Mouse (Mus musculus) Patski (cell line): ENCODE results near the gene Il10rb. TPM values are rescaled to one million over a fixed set of nuclear protein-coding genes. Genes with fewer than 3 reads are reported as not detected.
"Not testable (repeated sequence)": the region's sequence is repeated elsewhere in the genome, so short reads cannot be mapped to it uniquely, and the experiment has no call there.

Experiments used
- ATAC-seq: fragments of 100-300 bp; one replicate; pipeline ENCODE4 v1.8.0; 2021
- CTCF ChIA-PET: fragments of 350-600 bp; sonication (Branson Sonifier 250); formaldehyde crosslinking; loops from one replicate; lab custom pipeline; 2022; ENCODE audit warnings: inconsistent platforms; lab: Charles Lee
- POLR2A ChIA-PET: fragments of 350-600 bp; sonication (Branson Sonifier 250); formaldehyde crosslinking; loops from one replicate; lab custom pipeline; 2022; ENCODE audit warnings: antibody characterized with exemption, inconsistent platforms; lab: Charles Lee
- DNase-seq: peaks from one replicate; pipeline ENCODE4 v3.0.0-alpha.2; 2011; ENCODE audit warnings: low read depth, low spot score
- H3K27me3 ChIP-seq: fragments of 371-371 bp; one replicate; pipeline ENCODE4 v1.5.1; 2021
- CTCF ChIP-seq: fragments of 100-300 bp; IDR thresholded peaks from one replicate; pipeline ENCODE4 v1.5.1; 2021
- in situ Hi-C: fragments of 300-500 bp; cut with MboI; formaldehyde crosslinking; loops from 3 replicates; pipeline ENCODE4 v1.11.1; 2018; ENCODE audit warnings: low pct_unique_long_range_greater_than_20kb, mixed read lengths
- polyA plus RNA-seq: library from polyadenylated mRNA; unstranded; gene quantifications from one replicate; pipeline ENCODE4 v1.2.3, GENCODE M21; 2021

The Il10rb gene
- polyA plus RNA-seq, 1 experiment from 2014 or later = 50.0 TPM

GRCm38 (mm10) chr16:91434119-91434518 lies 28.2 kb downstream of the Il10rb start:
- POLR2A ChIA-PET = no interaction called here
- DNase-seq = no peak
- ATAC-seq = no peak
- in situ Hi-C loops = no loop called here
- no peaks in the 10 kb centered on the region for H3K27me3 ChIP-seq
- CTCF ChIA-PET = interaction anchor here (0.9 kb wide), 1 partner anchor 18 kb away, joined by 3 read pairs; no protein-coding TSS in a partner anchor
- TF ChIP-seq CTCF = no peak

DNA sequence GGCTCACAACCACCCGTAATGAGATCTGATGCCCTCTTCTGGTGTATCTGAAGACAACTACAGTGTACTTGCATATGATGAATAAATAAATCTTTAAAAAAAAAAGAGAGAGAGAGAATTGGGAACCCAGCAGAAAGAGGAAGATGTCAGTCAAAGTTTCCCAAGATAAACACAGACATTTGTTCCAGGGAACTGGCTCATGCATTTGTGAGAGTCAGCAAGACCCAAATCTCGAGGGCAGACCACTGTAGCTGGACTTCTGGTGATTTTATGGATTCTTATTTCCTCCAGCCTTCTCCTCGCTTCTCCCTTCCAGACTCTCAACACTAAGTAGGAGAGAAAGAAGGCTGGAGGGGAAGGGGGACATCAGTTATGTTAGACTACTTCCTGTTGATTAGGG lies 32.1 kb downstream of the Il10rb start:
- in situ Hi-C loops = no loop called here
- CTCF ChIA-PET = no interaction called here

GRCm38 (mm10) chr16:91438599-91438998 lies 32.6 kb downstream of the Il10rb start:
- in situ Hi-C loops, ATAC-seq, POLR2A ChIA-PET, H3K27me3 ChIP-seq, DNase-seq, CTCF ChIA-PET: not testable (repeated sequence)

More for the DNA sequence above, 32.1 kb downstream of the Il10rb start:
- ATAC-seq = no peak
- no peak for DNase-seq
- POLR2A ChIA-PET = no interaction called here
- no peaks in the 10 kb centered on the region for H3K27me3 ChIP-seq
- no peak for TF ChIP-seq CTCF

GRCm38 (mm10) chr16:91441366-91441765 lies 35.4 kb downstream of the Il10rb start:
- ChIA-PET POLR2A (no interaction called here), CTCF (interaction anchor here (1.2 kb wide), 1 partner anchor 9 kb away, joined by 4 read pairs; no protein-coding TSS in a partner anchor)
- no peaks in the 10 kb centered on the region for H3K27me3 ChIP-seq
- TF ChIP-seq CTCF = no peak
- DNase-seq = no peak
- in situ Hi-C loops = no loop called here
- no peak for ATAC-seq

GRCm38 (mm10) chr16:91441811-91442240 lies 35.9 kb downstream of the Il10rb start:
- ChIA-PET POLR2A (no interaction called here), CTCF (no interaction called here)
- no peak for DNase-seq
- ATAC-seq = no peak
- in situ Hi-C loops = no loop called here
- H3K27me3 ChIP-seq = no peaks in the 10 kb centered on the region
- no peak for TF ChIP-seq CTCF

DNA sequence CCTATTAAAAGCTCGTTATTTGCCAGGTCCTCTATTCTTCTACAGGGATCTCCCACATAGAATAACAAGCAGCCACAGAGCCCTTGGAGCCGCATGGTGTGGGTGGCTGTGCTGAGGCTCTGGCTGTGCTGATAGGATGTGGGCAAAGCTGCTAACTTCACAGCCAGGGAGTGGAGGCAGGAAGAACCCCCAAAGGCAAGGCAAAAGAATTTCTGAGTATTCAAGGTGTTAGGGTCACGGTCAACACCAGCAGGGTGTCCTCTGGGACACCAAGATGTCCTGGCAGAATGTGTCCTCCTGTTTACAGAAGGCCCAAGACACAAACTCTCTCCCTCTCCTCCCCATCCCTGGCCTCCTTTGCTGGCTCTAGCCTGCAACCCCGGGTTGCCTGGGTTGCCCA lies 36.5 kb downstream of the Il10rb start:
- ChIA-PET CTCF (no interaction called here), POLR2A (no interaction called here)
- H3K27me3 ChIP-seq = no peaks in the 10 kb centered on the region
- TF ChIP-seq CTCF = no peak
- DNase-seq (no peak), ATAC-seq (no peak)
- in situ Hi-C loops = no loop called here

DNA sequence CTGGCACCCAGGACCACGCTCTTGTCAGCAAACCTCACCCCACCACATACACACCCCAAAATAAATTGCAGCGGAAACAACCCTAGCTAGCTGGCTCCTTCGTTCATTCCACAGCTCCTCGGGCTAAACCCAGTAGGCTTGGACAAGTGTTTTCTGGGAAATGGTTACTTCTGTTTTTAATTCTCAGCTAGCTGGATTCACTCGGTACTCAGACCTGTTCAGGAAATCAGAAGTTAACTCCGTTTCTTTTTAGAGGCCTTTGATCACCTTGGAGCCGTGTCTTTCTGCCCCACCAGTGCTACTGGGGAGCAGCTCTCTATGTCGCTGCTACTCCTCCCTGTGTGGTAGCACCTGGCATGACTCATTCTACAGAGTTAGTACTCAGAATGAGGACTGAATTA lies 37.2 kb downstream of the Il10rb start:
- CTCF ChIA-PET = no interaction called here
- POLR2A ChIA-PET = no interaction called here
- DNase-seq (no peak), ATAC-seq (no peak)
- no peak for TF ChIP-seq CTCF
- H3K27me3 ChIP-seq = no peaks in the 10 kb centered on the region
- in situ Hi-C loops = no loop called here

- H3K27me3 ChIP-seq = no peaks in the 10 kb centered on the region
- ATAC-seq (no peak), DNase-seq (no peak)
- POLR2A ChIA-PET = no interaction called here
- CTCF ChIA-PET = no interaction called here
- no peak for TF ChIP-seq CTCF
- in situ Hi-C loops = no loop called here
These were observed 38.9 kb downstream of the Il10rb start for GRCm38 (mm10) chr16:91444847-91445246.

DNA sequence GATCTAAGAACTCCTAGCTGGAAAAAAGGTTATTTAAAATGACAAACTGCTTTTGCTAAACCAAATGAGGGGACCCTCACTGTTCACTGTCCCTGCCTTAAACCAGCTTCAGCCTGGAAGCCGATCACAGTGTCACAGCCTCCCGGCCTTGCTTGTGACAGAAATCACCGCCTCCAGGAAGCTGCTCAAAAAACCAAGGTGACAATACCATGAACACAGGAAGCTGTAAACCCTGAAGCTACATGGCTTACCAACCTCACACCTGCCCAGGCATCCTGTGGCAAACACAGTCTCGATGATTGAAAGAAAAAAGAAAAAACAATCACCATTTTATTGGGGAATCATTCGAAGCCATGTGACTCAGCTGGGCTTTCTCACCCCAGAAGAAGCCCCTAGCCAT lies 39.6 kb downstream of the Il10rb start:
- ChIA-PET POLR2A (no interaction called here), CTCF (no interaction called here)
- H3K27me3 ChIP-seq = no peaks in the 10 kb centered on the region
- no peak for ATAC-seq
- no peak for TF ChIP-seq CTCF
- in situ Hi-C loops = no loop called here
- no peak for DNase-seq

DNA sequence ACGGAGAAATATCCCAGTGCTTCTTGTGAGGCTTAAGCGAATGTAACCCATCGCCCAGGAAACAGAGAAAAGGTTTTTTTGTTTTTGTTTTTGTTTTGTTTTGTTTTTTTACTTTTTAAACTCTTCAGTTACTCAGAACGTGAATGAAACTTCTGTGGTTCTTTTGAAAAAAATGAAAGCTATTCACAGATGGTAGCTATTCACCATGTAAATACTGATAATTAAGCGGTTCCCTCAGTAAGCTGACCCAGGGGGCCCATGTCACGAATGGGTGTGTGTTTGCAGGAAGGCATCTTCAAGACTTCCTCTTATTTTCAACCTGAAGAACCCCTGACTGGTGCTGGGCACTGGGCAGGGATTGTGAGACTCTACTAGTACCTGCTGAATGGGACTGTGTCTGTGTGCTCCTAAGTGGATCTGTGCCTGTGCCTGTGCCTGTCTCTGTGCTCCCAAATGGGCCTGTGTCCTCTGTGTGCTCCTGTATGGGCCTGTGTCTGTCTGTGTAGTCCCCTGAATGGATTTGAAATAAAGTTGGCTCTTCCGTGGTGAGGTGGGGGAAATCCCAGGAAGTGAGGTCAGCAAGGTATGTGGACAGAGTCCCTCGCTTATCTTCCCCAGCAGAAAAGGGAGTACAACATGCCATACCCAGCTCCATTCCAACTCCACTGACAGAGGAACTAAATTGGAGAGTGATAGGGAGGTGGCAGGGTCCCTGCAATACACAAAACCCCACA lies 41.0 kb downstream of the Il10rb start:
- CTCF ChIA-PET = no interaction called here
- no peak for ATAC-seq
- POLR2A ChIA-PET = no interaction called here

DNA sequence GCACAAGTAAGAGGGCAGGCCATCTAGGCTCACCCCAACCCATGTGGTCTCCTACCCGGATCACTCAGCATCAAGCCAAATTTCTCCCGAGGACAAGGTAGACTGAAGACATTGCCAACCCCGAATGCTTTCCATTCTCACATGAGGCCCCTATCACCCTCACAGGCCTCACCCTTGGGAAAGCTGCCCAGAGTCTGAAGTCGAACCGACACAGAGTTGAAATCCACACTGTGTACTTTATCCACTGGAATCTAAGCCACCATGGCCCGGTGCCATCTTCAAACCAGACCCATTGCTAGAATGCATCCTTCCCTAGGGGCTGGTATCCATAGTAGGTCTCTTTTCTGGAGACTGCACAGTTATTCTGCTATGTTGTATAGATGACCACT lies 41.5 kb downstream of the Il10rb start:
- in situ Hi-C loops = no loop called here
- ChIA-PET CTCF (interaction anchor here (0.8 kb wide), 1 partner anchor 37 kb away, joined by 3 read pairs; no protein-coding TSS in a partner anchor), POLR2A (no interaction called here)
- DNase-seq = no peak
- no peak for TF ChIP-seq CTCF
- no peaks in the 10 kb centered on the region for H3K27me3 ChIP-seq
- ATAC-seq = no peak

More for the DNA sequence above, 41.0 kb downstream of the Il10rb start:
- no peak for DNase-seq
- H3K27me3 ChIP-seq = no peaks in the 10 kb centered on the region
- in situ Hi-C loops = no loop called here
- TF ChIP-seq CTCF = no peak
